Mouse (Mus musculus): ENCODE measurements around the gene Irgc1. TPM values are rescaled to one million over a fixed set of nuclear protein-coding genes. Genes with fewer than 3 reads are reported as not detected.

The Irgc1 gene
- polyA plus RNA-seq, 1 experiment from 2014 or later, result not detected

- peak; percentile 30 for DNase-seq
- H3K9ac ChIP-seq, result no peak overlapping the region
- no peaks in the 10 kb centered on the region for H3K36me3 ChIP-seq (ENCODE audit: insufficient read depth)
- H3K4me1 ChIP-seq (ENCODE audit: insufficient read depth), result no peaks in the 10 kb centered on the region
- no peaks in the 10 kb centered on the region; the same call in 1 of the 2 replicates for H3K9me3 ChIP-seq (ENCODE audit: low read depth, low read length)
- TF ChIP-seq CTCF (IDR thresholded peaks at IDR 0.05; ENCODE audit: low read depth), result no peak
- peaks cover 4% of the 10 kb centered on the region; the same call in 1 of the 2 replicates for H3K27me3 ChIP-seq (ENCODE audit: insufficient read depth, low read length)
- H3K4me2 ChIP-seq, result no peak overlapping the region
- no peak overlapping the region for H3K27ac ChIP-seq (ENCODE audit: low read depth)
- ATAC-seq (ENCODE audit: insufficient read depth), result no peak
- WGBS, result 54% methylated on average over 10 of the region's 10 CpGs
- no peak overlapping the region for H3K4me3 ChIP-seq (ENCODE audit: low read depth, low read length)
Observed at GRCm38 (mm10) chr7:24437981-24438380, 14.1 kb downstream of the Irgc1 start.

GRCm38 (mm10) chr7:24435305-24435704 is 16.8 kb downstream of the Irgc1 start:
- H3K4me1 ChIP-seq (ENCODE audit: insufficient read depth), result peaks cover 3% of the 10 kb centered on the region; the same call in 1 of the 2 replicates
- peaks cover 14% of the 10 kb centered on the region for H3K27me3 ChIP-seq (ENCODE audit: insufficient read depth, low read length)
- no peak for DNase-seq
- no peak overlapping the region for H3K4me2 ChIP-seq
- H3K36me3 ChIP-seq (ENCODE audit: insufficient read depth), result no peaks in the 10 kb centered on the region
- ATAC-seq (ENCODE audit: insufficient read depth), result no peak
- TF ChIP-seq CTCF (IDR thresholded peaks at IDR 0.05; ENCODE audit: low read depth), result no peak
- WGBS, result 64% methylated on average over 5 of the region's 5 CpGs
- H3K9me3 ChIP-seq (ENCODE audit: low read depth, low read length), result no peaks in the 10 kb centered on the region; the same call in 1 of the 2 replicates
- H3K9ac ChIP-seq, result no peak overlapping the region
- H3K27ac ChIP-seq (ENCODE audit: low read depth), result no peak overlapping the region
- H3K4me3 ChIP-seq (ENCODE audit: low read depth, low read length), result no peak overlapping the region

GRCm38 (mm10) chr7:24431713-24432112 is 20.4 kb downstream of the Irgc1 start:
- Histone ChIP-seq H3K4me2 (0 out of 2 replicates have a peak overlapping the region, but pooled peaks have one; percentile 4), H3K36me3 (ENCODE audit: insufficient read depth) (no peaks in the 10 kb centered on the region), H3K9me3 (ENCODE audit: low read depth, low read length) (no peaks in the 10 kb centered on the region; the same call in 1 of the 2 replicates), H3K27ac (ENCODE audit: low read depth) (no peak overlapping the region), H3K4me3 (ENCODE audit: low read depth, low read length) (no peak overlapping the region), H3K4me1 (ENCODE audit: insufficient read depth) (peaks cover 3% of the 10 kb centered on the region; the same call in 1 of the 2 replicates), H3K27me3 (ENCODE audit: insufficient read depth, low read length) (peaks cover 14% of the 10 kb centered on the region), H3K9ac (no peak overlapping the region)
- DNase-seq (no peak), ATAC-seq (ENCODE audit: insufficient read depth) (no peak)
- TF ChIP-seq CTCF (IDR thresholded peaks at IDR 0.05; ENCODE audit: low read depth), result no peak
- 15% methylated on average over 11 of the region's 11 CpGs for WGBS

GRCm38 (mm10) chr7:24430551-24431345 is 21.3 kb downstream of the Irgc1 start:
- no peaks in the 10 kb centered on the region; the same call in 1 of the 2 replicates for H3K9me3 ChIP-seq (ENCODE audit: low read depth, low read length)
- peaks cover 14% of the 10 kb centered on the region for H3K27me3 ChIP-seq (ENCODE audit: insufficient read depth, low read length)
- H3K4me2 ChIP-seq, result no peak overlapping the region
- H3K27ac ChIP-seq (ENCODE audit: low read depth), result no peak overlapping the region
- no peaks in the 10 kb centered on the region for H3K36me3 ChIP-seq (ENCODE audit: insufficient read depth)
- ATAC-seq (ENCODE audit: insufficient read depth) (no peak), DNase-seq (no peak)
- 93% methylated on average over 15 of the region's 15 CpGs for WGBS
- TF ChIP-seq CTCF (IDR thresholded peaks at IDR 0.05; ENCODE audit: low read depth), result no peak
- no peak overlapping the region for H3K9ac ChIP-seq
- H3K4me3 ChIP-seq (ENCODE audit: low read depth, low read length), result no peak overlapping the region
- H3K4me1 ChIP-seq (ENCODE audit: insufficient read depth), result peaks cover 3% of the 10 kb centered on the region; the same call in 1 of the 2 replicates

- Histone ChIP-seq H3K36me3 (ENCODE audit: insufficient read depth) (no peaks in the 10 kb centered on the region), H3K9me3 (ENCODE audit: low read depth, low read length) (no peaks in the 10 kb centered on the region; the same call in 1 of the 2 replicates), H3K27ac (ENCODE audit: low read depth) (no peak overlapping the region), H3K4me3 (ENCODE audit: low read depth, low read length) (no peak overlapping the region), H3K9ac (no peak overlapping the region), H3K4me1 (ENCODE audit: insufficient read depth) (peaks cover 3% of the 10 kb centered on the region; the same call in 1 of the 2 replicates), H3K27me3 (ENCODE audit: insufficient read depth, low read length) (peaks cover 14% of the 10 kb centered on the region), H3K4me2 (no peak overlapping the region)
- 47% methylated on average over 16 of the region's 16 CpGs for WGBS
- DNase-seq, result peak; percentile 23
- no peak for TF ChIP-seq CTCF (IDR thresholded peaks at IDR 0.05; ENCODE audit: low read depth)
- no peak for ATAC-seq (ENCODE audit: insufficient read depth)
Observed at GRCm38 (mm10) chr7:24429413-24430112, 22.5 kb downstream of the Irgc1 start.

- WGBS, result 84% methylated on average over 5 of the region's 5 CpGs
- no peak overlapping the region for H3K9ac ChIP-seq
- H3K27ac ChIP-seq (ENCODE audit: low read depth), result no peak overlapping the region
Observed at GRCm38 (mm10) chr7:24428725-24429124, 23.4 kb downstream of the Irgc1 start.

GRCm38 (mm10) chr7:24427168-24427567 is 24.9 kb downstream of the Irgc1 start:
- Histone ChIP-seq H3K27ac (ENCODE audit: low read depth) (no peak overlapping the region), H3K27me3 (ENCODE audit: insufficient read depth, low read length) (peaks cover 2% of the 10 kb centered on the region; the same call in 1 of the 2 replicates), H3K9me3 (ENCODE audit: low read depth, low read length) (no peaks in the 10 kb centered on the region), H3K9ac (no peak overlapping the region), H3K4me2 (no peak overlapping the region), H3K36me3 (ENCODE audit: insufficient read depth) (peaks cover 3% of the 10 kb centered on the region; the same call in 1 of the 2 replicates), H3K4me3 (ENCODE audit: low read depth, low read length) (no peak overlapping the region), H3K4me1 (ENCODE audit: insufficient read depth) (peaks cover 3% of the 10 kb centered on the region; the same call in 1 of the 2 replicates)
- ATAC-seq (ENCODE audit: insufficient read depth) (no peak), DNase-seq (no peak)
- TF ChIP-seq CTCF (IDR thresholded peaks at IDR 0.05; ENCODE audit: low read depth), result no peak
- 96% methylated on average over 8 of the region's 8 CpGs for WGBS

More at GRCm38 (mm10) chr7:24428725-24429124, 23.4 kb downstream of the Irgc1 start:
- no peak for ATAC-seq (ENCODE audit: insufficient read depth)
- DNase-seq, result no peak
- no peak overlapping the region for H3K4me2 ChIP-seq
- no peaks in the 10 kb centered on the region for H3K36me3 ChIP-seq (ENCODE audit: insufficient read depth)
- no peaks in the 10 kb centered on the region; the same call in 1 of the 2 replicates for H3K9me3 ChIP-seq (ENCODE audit: low read depth, low read length)
- peaks cover 14% of the 10 kb centered on the region for H3K27me3 ChIP-seq (ENCODE audit: insufficient read depth, low read length)
- no peak overlapping the region for H3K4me3 ChIP-seq (ENCODE audit: low read depth, low read length)
- peaks cover 3% of the 10 kb centered on the region; the same call in 1 of the 2 replicates for H3K4me1 ChIP-seq (ENCODE audit: insufficient read depth)
- TF ChIP-seq CTCF (IDR thresholded peaks at IDR 0.05; ENCODE audit: low read depth), result no peak

Measured in lung, embryonic 14.5 days (tissue).